Mouse (Mus musculus) midbrain, embryonic 15.5 days (tissue): ENCODE measurements around the gene Mllt1. TPM values are rescaled to one million over a fixed set of nuclear protein-coding genes. Genes with fewer than 3 reads are reported as not detected.
A peak's percentile ranks its signal among the peaks of the same experiment; 100 is the strongest.

Source experiments
- ATAC-seq: fragments of 200-750 bp; cut with Nextera tagmentation; replicated peaks from 2 replicates; pipeline ENCODE4 v1.8.0; 2017; ENCODE audit warnings: moderate TSS enrichment
- H3K27ac ChIP-seq: fragments of 300-500 bp; sonication (generic); 2 replicates; pipeline ENCODE4 v1.5.1; 2015; ENCODE audit warnings: mild to moderate bottlenecking, inconsistent platforms
- H3K27me3 ChIP-seq: fragments of 300-500 bp; sonication (generic); replicated peaks from 2 replicates; pipeline ENCODE4 v1.6.1; 2015; ENCODE audit warnings: inconsistent platforms
- H3K36me3 ChIP-seq: fragments of 300-500 bp; sonication (generic); replicated peaks from 2 replicates; pipeline ENCODE4 v1.6.1; 2015; ENCODE audit warnings: inconsistent platforms
- H3K4me1 ChIP-seq: fragments of 300-500 bp; sonication (generic); 2 replicates; pipeline ENCODE4 v1.6.1; 2015; ENCODE audit warnings: inconsistent platforms
- H3K4me2 ChIP-seq: fragments of 300-500 bp; sonication (generic); 2 replicates; pipeline ENCODE4 v1.6.1; 2015; ENCODE audit warnings: inconsistent platforms, mild to moderate bottlenecking, moderate library complexity
- H3K4me3 ChIP-seq: fragments of 300-500 bp; sonication (generic); 2 replicates; pipeline ENCODE4 v1.5.1; 2015; ENCODE audit warnings: mild to moderate bottlenecking, inconsistent platforms
- H3K9ac ChIP-seq: fragments of 300-500 bp; sonication (generic); 2 replicates; pipeline ENCODE4 v1.6.1; 2015; ENCODE audit warnings: mild to moderate bottlenecking, inconsistent platforms
- H3K9me3 ChIP-seq: fragments of 300-500 bp; sonication (generic); 2 replicates; pipeline ENCODE4 v1.6.1; 2016; ENCODE audit warnings: inconsistent platforms
- WGBS: fragments of 180-500 bp; shearing (Covaris S2); methylation state at CpG from one replicate; pipeline ENCODE4 v1.1.7; 2015; ENCODE audit warnings: mixed read lengths; 5-methylcytosine and 5-hydroxymethylcytosine counted together
- polyA plus RNA-seq: library from polyadenylated mRNA; unstranded; fragments of >200 nt; fragmentation: Nextera tagmentation; extraction: Ambion mirVana; gene quantifications from 2 replicates; pipeline ENCODE4 v1.2.1, GENCODE M21; 2015

Gene Mllt1
- polyA plus RNA-seq = 103 and 106 TPM in 2 replicates

DNA sequence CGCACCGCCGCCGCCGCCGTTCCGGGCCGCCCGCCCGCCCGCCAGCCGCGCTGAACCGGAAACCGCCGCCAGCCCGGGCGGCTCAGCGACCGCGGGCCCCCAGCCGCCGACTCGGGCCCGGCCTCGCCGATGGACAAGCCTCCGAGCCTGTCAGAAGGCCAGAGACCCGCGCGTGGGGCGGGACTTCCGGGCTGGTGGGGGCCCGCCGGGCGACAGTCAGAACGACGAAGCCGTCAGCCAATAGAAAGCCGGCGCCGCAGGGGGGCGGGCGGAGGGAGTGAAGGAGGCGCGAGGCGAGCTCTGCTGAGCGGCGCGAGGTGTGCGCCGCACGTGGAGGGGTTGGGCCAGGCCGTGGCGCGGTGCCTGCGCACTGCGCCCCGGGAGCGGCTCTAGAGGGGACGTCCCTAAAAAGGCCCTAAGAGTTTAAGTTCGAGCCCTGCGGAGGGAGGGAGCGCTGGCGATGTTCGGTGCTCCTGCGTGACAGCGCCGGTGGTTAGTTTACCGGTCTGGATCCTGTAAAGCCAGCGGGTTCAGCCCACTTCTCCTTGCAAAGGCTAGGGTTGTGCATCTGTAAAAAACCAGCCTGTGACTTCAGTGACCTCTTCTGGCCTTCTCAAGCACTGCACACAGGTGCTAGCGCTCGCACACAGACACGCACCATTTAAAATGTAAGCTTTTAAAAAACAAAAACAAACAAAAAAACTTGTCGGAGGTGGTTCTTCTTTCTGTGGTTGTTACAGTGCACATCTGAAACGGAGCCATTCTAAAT is at the start of gene Mllt1:
Mllt1 (minus strand) TSS at position 53 of the 769 bp plus-strand sequence.
- no peaks in the 10 kb centered on the region for H3K36me3 ChIP-seq
- no peaks in the 10 kb centered on the region for H3K27me3 ChIP-seq
- peak; percentile 98 for ATAC-seq
- peak within 1 kb of the TSS; percentile 98 for H3K9ac ChIP-seq
- H3K4me3 ChIP-seq = peak within 1 kb of the TSS; percentile 99
- WGBS = 3% methylated on average over 72 of the region's 76 CpGs
- peaks cover 36% of the 10 kb centered on the region for H3K4me1 ChIP-seq
- peak within 1 kb of the TSS; percentile 88 for H3K27ac ChIP-seq
- peak within 1 kb of the TSS; percentile 89 for H3K4me2 ChIP-seq
- no peaks in the 10 kb centered on the region for H3K9me3 ChIP-seq

- Histone ChIP-seq H3K27me3 (no peaks in the 10 kb centered on the region), H3K36me3 (no peaks in the 10 kb centered on the region), H3K4me2 (no peak overlapping the region), H3K4me3 (no peak overlapping the region), H3K4me1 (0 out of 2 replicates have a peak, but pooled peaks cover 4% of the 10 kb centered on the region), H3K9ac (no peak overlapping the region), H3K9me3 (no peaks in the 10 kb centered on the region), H3K27ac (no peak overlapping the region)
- ATAC-seq = no peak
- 84% methylated on average over 9 of the region's 9 CpGs for WGBS
Measured at GRCm38 (mm10) chr17:56984886-56985285, 49.7 kb upstream of the Mllt1 start.

DNA sequence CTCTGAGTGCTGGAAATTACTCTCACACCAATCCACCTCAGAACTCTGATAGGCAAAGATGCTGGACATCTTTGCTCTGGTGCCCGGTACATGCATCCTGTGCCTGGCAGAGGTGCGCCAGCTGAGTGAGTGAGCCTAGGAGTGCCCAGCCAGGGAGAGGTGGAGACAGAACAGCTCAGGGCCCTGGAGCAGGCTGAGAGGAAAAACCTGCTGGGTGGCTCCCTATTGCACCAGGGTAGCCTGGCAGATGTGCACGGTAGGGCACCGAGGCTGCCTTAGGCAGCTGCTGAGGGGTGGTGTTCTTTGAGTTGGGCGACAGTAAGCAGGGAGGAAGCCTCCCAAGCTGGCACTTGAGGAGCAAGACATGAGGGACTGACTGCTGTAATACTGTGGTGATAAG is 46.8 kb upstream of the Mllt1 start, which contains the start of gene Acer1:
Acer1 (minus strand) TSS at position 114 of the 400 bp plus-strand sequence.
- ATAC-seq = no peak
- no peak within 1 kb of the TSS for H3K4me2 ChIP-seq
- no peak within 1 kb of the TSS for H3K4me3 ChIP-seq
- H3K27me3 ChIP-seq = no peaks in the 10 kb centered on the region
- no peaks in the 10 kb centered on the region for H3K4me1 ChIP-seq
- 80% methylated on average over 5 of the region's 5 CpGs for whole genome bisulfite sequencing
- H3K9me3 ChIP-seq = no peaks in the 10 kb centered on the region
- H3K27ac ChIP-seq = no peak within 1 kb of the TSS
- no peak within 1 kb of the TSS for H3K9ac ChIP-seq
- H3K36me3 ChIP-seq = no peaks in the 10 kb centered on the region

DNA sequence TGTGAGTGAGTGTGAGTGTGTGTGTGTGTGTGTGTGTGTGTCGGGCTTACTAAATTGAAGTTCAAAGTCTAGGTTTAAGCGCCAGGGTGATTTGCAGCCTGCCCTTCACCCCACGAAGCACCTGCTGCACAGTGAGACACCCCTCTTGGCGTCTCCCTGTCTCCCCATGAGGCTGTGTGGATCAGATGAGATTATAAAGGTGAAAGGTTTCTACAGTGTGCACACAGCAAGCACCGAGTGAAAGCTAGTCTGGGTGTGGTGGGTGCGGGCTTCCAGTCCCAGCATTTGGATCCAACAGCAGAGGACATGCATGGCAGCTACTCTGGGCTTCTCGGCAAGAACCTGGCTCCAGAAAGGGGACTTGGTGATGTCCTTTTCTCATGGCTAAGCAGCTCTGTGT is 45.8 kb upstream of the Mllt1 start:
- Histone ChIP-seq H3K9me3 (no peaks in the 10 kb centered on the region), H3K4me1 (no peaks in the 10 kb centered on the region), H3K27ac (no peak overlapping the region), H3K4me3 (no peak overlapping the region), H3K27me3 (no peaks in the 10 kb centered on the region), H3K9ac (no peak overlapping the region), H3K4me2 (no peak overlapping the region), H3K36me3 (no peaks in the 10 kb centered on the region)
- 77% methylated on average over 7 of the region's 7 CpGs for WGBS
- ATAC-seq = no peak

DNA sequence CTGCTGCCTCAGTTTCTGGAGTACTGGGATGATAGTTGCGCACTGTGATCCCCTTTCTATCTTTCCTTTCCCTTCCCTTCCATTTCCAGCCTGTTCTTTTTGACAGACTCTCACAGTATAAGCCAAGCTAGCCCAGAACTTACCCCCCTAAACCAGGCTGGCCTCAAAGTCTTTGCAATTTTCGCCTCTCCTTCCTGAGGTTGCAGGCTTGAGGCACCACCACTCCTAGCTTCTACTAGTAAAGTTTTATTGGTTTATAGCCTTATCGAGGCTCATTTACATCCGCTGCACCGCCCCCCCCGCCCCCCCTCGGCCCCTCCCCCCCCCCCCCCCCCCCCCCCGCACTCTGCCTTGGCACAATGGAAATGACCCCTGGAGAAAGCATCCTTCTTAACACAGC is 44.3 kb upstream of the Mllt1 start:
- Histone ChIP-seq H3K27ac (no peak overlapping the region), H3K36me3 (no peaks in the 10 kb centered on the region), H3K9me3 (no peaks in the 10 kb centered on the region), H3K4me3 (no peak overlapping the region), H3K9ac (no peak overlapping the region), H3K4me1 (no peaks in the 10 kb centered on the region), H3K27me3 (no peaks in the 10 kb centered on the region), H3K4me2 (no peak overlapping the region)
- 53% methylated on average over 6 of the region's 8 CpGs for WGBS
- no peak for ATAC-seq

GRCm38 (mm10) chr17:56976531-56977390 is 41.5 kb upstream of the Mllt1 start:
- Histone ChIP-seq H3K27me3 (no peaks in the 10 kb centered on the region), H3K4me3 (no peak overlapping the region), H3K4me1 (no peaks in the 10 kb centered on the region), H3K27ac (no peak overlapping the region), H3K4me2 (no peak overlapping the region), H3K36me3 (no peaks in the 10 kb centered on the region), H3K9ac (no peak overlapping the region), H3K9me3 (no peaks in the 10 kb centered on the region)
- no peak for ATAC-seq
- 83% methylated on average over 8 of the region's 8 CpGs for WGBS

- no peak overlapping the region for H3K4me3 ChIP-seq
- no peak overlapping the region for H3K4me2 ChIP-seq
- no peaks in the 10 kb centered on the region for H3K4me1 ChIP-seq
- WGBS = 76% methylated on average over 3 of the region's 3 CpGs
- no peaks in the 10 kb centered on the region for H3K36me3 ChIP-seq
- H3K9ac ChIP-seq = no peak overlapping the region
- no peak overlapping the region for H3K27ac ChIP-seq
- H3K27me3 ChIP-seq = no peaks in the 10 kb centered on the region
- no peak for ATAC-seq
- no peaks in the 10 kb centered on the region for H3K9me3 ChIP-seq
Measured at GRCm38 (mm10) chr17:56975391-56975790, 40.2 kb upstream of the Mllt1 start.

- Histone ChIP-seq H3K36me3 (no peaks in the 10 kb centered on the region), H3K9me3 (no peaks in the 10 kb centered on the region), H3K27ac (no peak overlapping the region), H3K4me1 (no peaks in the 10 kb centered on the region), H3K4me3 (no peak overlapping the region), H3K4me2 (no peak overlapping the region), H3K9ac (no peak overlapping the region), H3K27me3 (no peaks in the 10 kb centered on the region)
- 83% methylated on average over 5 of the region's 5 CpGs for WGBS
- ATAC-seq = no peak
Measured at GRCm38 (mm10) chr17:56974708-56975240, 39.6 kb upstream of the Mllt1 start.

GRCm38 (mm10) chr17:56973956-56974707 is 38.9 kb upstream of the Mllt1 start:
- Histone ChIP-seq H3K36me3 (no peaks in the 10 kb centered on the region), H3K4me1 (no peaks in the 10 kb centered on the region), H3K27ac (no peak overlapping the region), H3K9me3 (no peaks in the 10 kb centered on the region), H3K4me3 (no peak overlapping the region), H3K9ac (no peak overlapping the region), H3K27me3 (no peaks in the 10 kb centered on the region), H3K4me2 (no peak overlapping the region)
- 70% methylated on average over 14 of the region's 14 CpGs for WGBS
- ATAC-seq = no peak

DNA sequence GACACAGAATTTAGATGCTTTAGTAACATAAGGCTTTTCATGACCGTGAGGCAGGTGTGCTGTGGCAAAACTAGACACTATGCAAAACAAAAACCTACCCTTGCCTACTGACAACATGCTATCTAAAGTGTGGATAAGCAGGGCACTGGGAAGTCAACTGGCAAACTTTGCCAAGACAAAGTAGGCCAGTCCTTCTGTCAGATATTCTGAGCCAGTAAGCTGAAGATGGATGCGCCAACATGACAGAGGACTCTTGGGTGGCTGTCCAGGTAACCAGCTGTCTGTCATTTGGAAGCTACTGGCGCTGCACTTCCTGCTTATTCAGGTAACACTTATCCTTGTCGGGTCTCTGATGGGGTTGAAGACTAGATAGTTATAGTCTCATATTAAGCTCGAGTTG is 34.9 kb upstream of the Mllt1 start:
- 71% methylated on average over 5 of the region's 5 CpGs for WGBS

DNA sequence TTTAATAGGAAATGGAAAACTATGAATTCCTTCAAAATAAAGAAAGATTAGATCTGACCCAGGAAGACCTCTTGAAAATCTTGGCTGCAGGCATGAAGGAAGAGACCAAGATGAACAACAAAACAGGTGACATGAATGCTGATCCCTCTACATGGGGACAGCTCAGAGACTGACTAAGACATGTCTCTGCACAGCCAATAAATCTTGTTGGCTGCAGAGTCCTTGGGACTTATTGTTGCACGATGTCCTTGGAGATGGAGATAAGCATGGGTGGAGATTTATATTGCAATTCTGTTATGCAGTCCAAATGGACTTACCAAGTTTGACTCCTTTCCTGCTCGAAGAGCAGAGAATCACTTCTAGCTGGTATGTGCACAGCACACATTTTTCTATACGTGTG is 34.1 kb upstream of the Mllt1 start:
- H3K4me2 ChIP-seq = no peak overlapping the region
- WGBS = 71% methylated on average over 3 of the region's 3 CpGs
- no peak for ATAC-seq
- H3K27ac ChIP-seq = no peak overlapping the region
- no peaks in the 10 kb centered on the region for H3K4me1 ChIP-seq
- no peaks in the 10 kb centered on the region for H3K9me3 ChIP-seq
- no peaks in the 10 kb centered on the region for H3K27me3 ChIP-seq
- no peak overlapping the region for H3K4me3 ChIP-seq
- no peak overlapping the region for H3K9ac ChIP-seq
- no peaks in the 10 kb centered on the region for H3K36me3 ChIP-seq

More for the DNA sequence above, 34.9 kb upstream of the Mllt1 start:
- no peak overlapping the region for H3K9ac ChIP-seq
- H3K4me1 ChIP-seq = no peaks in the 10 kb centered on the region
- H3K4me3 ChIP-seq = no peak overlapping the region
- no peaks in the 10 kb centered on the region for H3K36me3 ChIP-seq
- H3K4me2 ChIP-seq = no peak overlapping the region
- no peak overlapping the region for H3K27ac ChIP-seq
- no peaks in the 10 kb centered on the region for H3K27me3 ChIP-seq
- no peak for ATAC-seq
- no peaks in the 10 kb centered on the region for H3K9me3 ChIP-seq

- Histone ChIP-seq H3K9ac (no peak overlapping the region), H3K4me1 (no peaks in the 10 kb centered on the region), H3K4me3 (no peak overlapping the region), H3K36me3 (no peaks in the 10 kb centered on the region), H3K27me3 (no peaks in the 10 kb centered on the region), H3K27ac (no peak overlapping the region), H3K4me2 (no peak overlapping the region), H3K9me3 (no peaks in the 10 kb centered on the region)
- no peak for ATAC-seq
- 81% methylated on average over 6 of the region's 6 CpGs for WGBS
Measured at GRCm38 (mm10) chr17:56963646-56964045, 28.4 kb upstream of the Mllt1 start.
